Mouse (Mus musculus): Measurements from ENCODE around the gene Gbp5. TPM values are rescaled to one million over a fixed set of nuclear protein-coding genes. Genes with fewer than 3 reads are reported as not detected.
A peak's percentile ranks its signal among the peaks of the same experiment; 100 is the strongest.
"Not testable (repeated sequence)": the region's sequence is repeated elsewhere in the genome, so short reads cannot be mapped to it uniquely, and the experiment has no call there.

The Gbp5 gene
- polyA plus RNA-seq, 1 experiment from 2014 or later = not detected

- H3K27ac ChIP-seq (ENCODE audit: low read depth, low read length) = no peak within 1 kb of the TSS
- H3K9me3 ChIP-seq (ENCODE audit: control insufficient read depth, low read length) = no peaks in the 10 kb centered on the region
- no peaks in the 10 kb centered on the region for H3K27me3 ChIP-seq (ENCODE audit: control insufficient read depth, insufficient read depth, low read length)
- DNase-seq (ENCODE audit: low spot score) (no peak), ATAC-seq (replicated peaks; ENCODE audit: low FRiP score) (no peak)
- no peaks in the 10 kb centered on the region for H3K4me1 ChIP-seq (replicated peaks; ENCODE audit: control insufficient read depth, insufficient read depth, low read length)
- peak within 1 kb of the TSS; percentile 18 for H3K4me2 ChIP-seq (ENCODE audit: low read depth, low read length, severe bottlenecking)
- 43% methylated on average over 3 of the region's 3 CpGs for WGBS
- no peak within 1 kb of the TSS for H3K9ac ChIP-seq (ENCODE audit: low read length)
- H3K4me3 ChIP-seq (ENCODE audit: low read depth, low read length) = no peak within 1 kb of the TSS
- no peaks in the 10 kb centered on the region for H3K36me3 ChIP-seq (ENCODE audit: control insufficient read depth, insufficient read depth, low read length)
Measured at GRCm38 (mm10) chr3:142559632-142560228, 66.0 kb downstream of the Gbp5 start, which contains the start of gene Gbp3. Gene Gbp3, plus strand, starts transcription at chr3:142560026.

GRCm38 (mm10) chr3:142560296-142560948 lies 66.6 kb downstream of the Gbp5 start:
- Histone ChIP-seq H3K9ac (ENCODE audit: low read length) (no peak overlapping the region), H3K36me3 (ENCODE audit: control insufficient read depth, insufficient read depth, low read length) (no peaks in the 10 kb centered on the region), H3K9me3 (ENCODE audit: control insufficient read depth, low read length) (no peaks in the 10 kb centered on the region), H3K27ac (ENCODE audit: low read depth, low read length) (no peak overlapping the region), H3K4me2 (ENCODE audit: low read depth, low read length, severe bottlenecking) (peak overlapping the region; percentile 18), H3K4me1 (replicated peaks; ENCODE audit: control insufficient read depth, insufficient read depth, low read length) (no peaks in the 10 kb centered on the region), H3K4me3 (ENCODE audit: low read depth, low read length) (no peak overlapping the region), H3K27me3 (ENCODE audit: control insufficient read depth, insufficient read depth, low read length) (no peaks in the 10 kb centered on the region)
- ATAC-seq (replicated peaks; ENCODE audit: low FRiP score) (peak; percentile 92), DNase-seq (ENCODE audit: low spot score) (peak; percentile 90)
- WGBS = 20% methylated on average over 12 of the region's 12 CpGs

- Histone ChIP-seq H3K9me3 (ENCODE audit: control insufficient read depth, low read length) (no peaks in the 10 kb centered on the region), H3K4me2 (ENCODE audit: low read depth, low read length, severe bottlenecking) (no peak overlapping the region), H3K4me1 (replicated peaks; ENCODE audit: control insufficient read depth, insufficient read depth, low read length) (no peaks in the 10 kb centered on the region), H3K27me3 (ENCODE audit: control insufficient read depth, insufficient read depth, low read length) (no peaks in the 10 kb centered on the region), H3K36me3 (ENCODE audit: control insufficient read depth, insufficient read depth, low read length) (no peaks in the 10 kb centered on the region), H3K27ac (ENCODE audit: low read depth, low read length) (no peak overlapping the region), H3K4me3 (ENCODE audit: low read depth, low read length) (no peak overlapping the region), H3K9ac (ENCODE audit: low read length) (no peak overlapping the region)
- ATAC-seq (replicated peaks; ENCODE audit: low FRiP score) (no peak; the same call in 1 of the 2 replicates), DNase-seq (ENCODE audit: low spot score) (no peak)
- 88% methylated on average over 14 of the region's 14 CpGs for WGBS
Measured at GRCm38 (mm10) chr3:142561045-142561646, 67.4 kb downstream of the Gbp5 start.

- Histone ChIP-seq H3K27me3 (ENCODE audit: control insufficient read depth, insufficient read depth, low read length) (no peaks in the 10 kb centered on the region), H3K4me3 (ENCODE audit: low read depth, low read length) (no peak overlapping the region), H3K4me1 (replicated peaks; ENCODE audit: control insufficient read depth, insufficient read depth, low read length) (no peaks in the 10 kb centered on the region), H3K27ac (ENCODE audit: low read depth, low read length) (no peak overlapping the region), H3K36me3 (ENCODE audit: control insufficient read depth, insufficient read depth, low read length) (no peaks in the 10 kb centered on the region), H3K9ac (ENCODE audit: low read length) (no peak overlapping the region), H3K4me2 (ENCODE audit: low read depth, low read length, severe bottlenecking) (no peak overlapping the region), H3K9me3 (ENCODE audit: control insufficient read depth, low read length) (no peaks in the 10 kb centered on the region)
- DNase-seq (ENCODE audit: low spot score) (no peak), ATAC-seq (replicated peaks; ENCODE audit: low FRiP score) (no peak)
- 87% methylated on average over 7 of the region's 7 CpGs for WGBS
Measured at GRCm38 (mm10) chr3:142561666-142562065, 67.9 kb downstream of the Gbp5 start.

- ATAC-seq (replicated peaks; ENCODE audit: low FRiP score); H3K27me3 ChIP-seq (ENCODE audit: control insufficient read depth, insufficient read depth, low read length); H3K4me2 ChIP-seq (ENCODE audit: low read depth, low read length, severe bottlenecking); H3K4me3 ChIP-seq (ENCODE audit: low read depth, low read length); H3K9me3 ChIP-seq (ENCODE audit: control insufficient read depth, low read length); H3K36me3 ChIP-seq (ENCODE audit: control insufficient read depth, insufficient read depth, low read length); H3K27ac ChIP-seq (ENCODE audit: low read depth, low read length); DNase-seq (ENCODE audit: low spot score); H3K4me1 ChIP-seq (replicated peaks; ENCODE audit: control insufficient read depth, insufficient read depth, low read length); H3K9ac ChIP-seq (ENCODE audit: low read length): not testable (repeated sequence)
- WGBS = 73% methylated on average over 5 of the region's 5 CpGs
Measured at GRCm38 (mm10) chr3:142567490-142567889, 73.7 kb downstream of the Gbp5 start.

- Histone ChIP-seq H3K27ac (ENCODE audit: low read depth, low read length) (no peak overlapping the region), H3K27me3 (ENCODE audit: control insufficient read depth, insufficient read depth, low read length) (no peaks in the 10 kb centered on the region), H3K4me1 (replicated peaks; ENCODE audit: control insufficient read depth, insufficient read depth, low read length) (no peaks in the 10 kb centered on the region), H3K36me3 (ENCODE audit: control insufficient read depth, insufficient read depth, low read length) (no peaks in the 10 kb centered on the region), H3K4me3 (ENCODE audit: low read depth, low read length) (no peak overlapping the region), H3K9ac (ENCODE audit: low read length) (no peak overlapping the region), H3K4me2 (ENCODE audit: low read depth, low read length, severe bottlenecking) (no peak overlapping the region), H3K9me3 (ENCODE audit: control insufficient read depth, low read length) (no peaks in the 10 kb centered on the region)
- ATAC-seq (replicated peaks; ENCODE audit: low FRiP score) (no peak), DNase-seq (ENCODE audit: low spot score) (no peak)
- WGBS = 91% methylated on average over 4 of the region's 4 CpGs
Measured at GRCm38 (mm10) chr3:142570738-142571137, 77.0 kb downstream of the Gbp5 start.

Other genes with a start within 250 kb of the Gbp5 start
- gene Pdlim5, start 98.3 kb upstream of the Gbp5 start, polyA plus RNA-seq (2014; fragmentation: Nextera tagmentation; extraction: Ambion mirVana) = 16.0 and 18.0 TPM in 2 replicates
- 0.80 and 1.0 TPM in 2 replicates for gene Gbp7, start 36.4 kb downstream of the Gbp5 start, polyA plus RNA-seq (2014; fragmentation: Nextera tagmentation; extraction: Ambion mirVana)
- gene Gbp3, start 66.0 kb downstream of the Gbp5 start, polyA plus RNA-seq (2014; fragmentation: Nextera tagmentation; extraction: Ambion mirVana) = 0.40 TPM in 1 of 2 replicates, not detected in the other
- not detected in 2 replicates for gene Gbp2b, start 100.9 kb downstream of the Gbp5 start, polyA plus RNA-seq (2014; fragmentation: Nextera tagmentation; extraction: Ambion mirVana)
- 0.16 TPM in 1 of 2 replicates, not detected in the other for gene Gbp2, start 126.6 kb downstream of the Gbp5 start, polyA plus RNA-seq (2014; fragmentation: Nextera tagmentation; extraction: Ambion mirVana)
- 10.4 and 11.3 TPM in 2 replicates for gene Kyat3, start 207.1 kb downstream of the Gbp5 start, polyA plus RNA-seq (2014; fragmentation: Nextera tagmentation; extraction: Ambion mirVana)